In genomic region chr3:96306506-96306905, GRCm38 (mm10) we compare ENCODE assay signal across 20 mouse cellular contexts. TPM values are rescaled to one million over a fixed set of nuclear protein-coding genes. Genes with fewer than 3 reads are reported as not detected.
DNase-seq lines count a peak whose midpoint lies in the region; ATAC-seq and TF ChIP-seq lines count a peak whose summit lies in the region.
"Had no signal": no experiment of that assay in that cellular context is flagged by ENCODE, and none has a peak within 500 bp of the region (broad histone marks: within the 10 kb centered on the region; RNA-seq: fewer than 3 reads in every experiment).

No protein-coding gene starts in this region.

- intact Hi-C loops in gastrocnemius, adult 2 months (cut with DNase I): no loop called here

- H3K4me3 ChIP-seq in megakaryocyte, embryonic 14.5 days (replicated peaks): peak overlapping the region; percentile 65
- no peak overlapping the region for H3K4me3 ChIP-seq in gastrocnemius, adult 2 months
- H3K4me3 ChIP-seq: embryonic facial prominence, embryonic 13.5 days; forebrain, embryonic 12.5 days; hindbrain, embryonic 12.5 days had no signal

- TF ChIP-seq CTCF in gastrocnemius, adult 2 months (IDR thresholded peaks at IDR 0.05): no peak

- no peak overlapping the region for H3K27ac ChIP-seq in gastrocnemius, adult 2 months
- H3K27ac ChIP-seq: embryonic facial prominence, embryonic 13.5 days; forebrain, embryonic 12.5 days; hindbrain, embryonic 12.5 days had no signal

- ATAC-seq in megakaryocyte, adult 5-6 weeks (ENCODE audit: poor library complexity, severe bottlenecking): no peak
- ATAC-seq: forebrain, embryonic 16.5 days; hindbrain, embryonic 16.5 days; Patski had no signal

- 0 out of 2 replicates have a peak, but pooled peaks cover 7% of the 10 kb centered on the region for H3K9me3 ChIP-seq in megakaryocyte, embryonic 14.5 days
- H3K9me3 ChIP-seq: embryonic facial prominence, embryonic 13.5 days; forebrain, embryonic 12.5 days; hindbrain, embryonic 12.5 days had no signal

- peaks cover 14% of the 10 kb centered on the region for H3K4me1 ChIP-seq in megakaryocyte, embryonic 14.5 days
- H3K4me1 ChIP-seq: embryonic facial prominence, embryonic 13.5 days; forebrain, embryonic 12.5 days; hindbrain, embryonic 12.5 days had no signal

- peaks cover 45% of the 10 kb centered on the region for H3K27me3 ChIP-seq in megakaryocyte, embryonic 14.5 days (replicated peaks)
- H3K27me3 ChIP-seq: Patski had no signal

- peak; percentile 25 for DNase-seq in T-cell, adult 2 months (ENCODE audit: low spot score)
- DNase-seq in thymus, postnatal 14 days: peak; percentile 38
- DNase-seq in gastrocnemius, adult 2 months: no peak
- no peak for DNase-seq in cerebellum, adult 11-12 months
- no peak for DNase-seq in urinary bladder, adult 2 months (ENCODE audit: low spot score)
- DNase-seq: adrenal gland, adult 8-10 months; adrenal gland, postnatal 36 days; cerebellum, adult 9-11 months; cerebellum, postnatal 36 days; gastrocnemius, postnatal 14 days; heart, postnatal 10 days; heart, postnatal 4 days had no signal

- no peaks in the 10 kb centered on the region for H3K36me3 ChIP-seq in megakaryocyte, embryonic 14.5 days (replicated peaks; ENCODE audit: low read length)
- H3K36me3 ChIP-seq: embryonic facial prominence, embryonic 13.5 days; forebrain, embryonic 12.5 days; hindbrain, embryonic 12.5 days had no signal

RNA-seq across cellular contexts. Expression of gene Fcgr1, which starts 12.7 kb away (rescaled TPM):
- polyA plus RNA-seq in megakaryocyte, embryonic 14.5 days (2012; ENCODE audit: insufficient read depth, low replicate concordance): 0.86 and 1.7 TPM in 2 replicates
- 15.7 and 25.4 TPM in 2 replicates for total RNA-seq in megakaryocyte, adult 5-6 weeks (2015)
- total RNA-seq in megakaryocyte, adult 5-6 weeks (2017): 24.5 and 27.9 TPM in 2 replicates
- under 1 TPM in 1 of 2 experiments, not detected in 1; 0.20 TPM for total RNA-seq in gastrocnemius, adult 2 months (2021)
- polyA plus RNA-seq in urinary bladder, adult 2 months (2012; rRNA removed): 4.9 and 5.6 TPM in 2 replicates

RNA-seq across cellular contexts. Expression of gene Hist2h2bb, which starts 37.0 kb away (rescaled TPM):
- 1.0 TPM in 1 of 2 replicates, not detected in the other for polyA plus RNA-seq in megakaryocyte, embryonic 14.5 days (2012; ENCODE audit: insufficient read depth, low replicate concordance)
- 1,241 and 1,605 TPM in 2 replicates for total RNA-seq in megakaryocyte, adult 5-6 weeks (2015)
- total RNA-seq in megakaryocyte, adult 5-6 weeks (2017): 11,779 and 12,958 TPM in 2 replicates
- 10 to 100 TPM; 18.6 to 24.8 TPM for total RNA-seq in gastrocnemius, adult 2 months (2021)
- polyA plus RNA-seq in urinary bladder, adult 2 months (2012; rRNA removed): 0.69 TPM in 1 of 2 replicates, not detected in the other

RNA-seq across cellular contexts. Expression of gene Hist2h3b, which starts 38.1 kb away (rescaled TPM):
- 84.7 and 122 TPM in 2 replicates for polyA plus RNA-seq in megakaryocyte, embryonic 14.5 days (2012; ENCODE audit: insufficient read depth, low replicate concordance)
- 1,096 and 1,674 TPM in 2 replicates for total RNA-seq in megakaryocyte, adult 5-6 weeks (2015)
- 491 and 548 TPM in 2 replicates for total RNA-seq in megakaryocyte, adult 5-6 weeks (2017)
- 10 to 100 TPM in 1 of 2 experiments, 1 to 10 TPM in 1; 7.7 to 11.5 TPM for total RNA-seq in gastrocnemius, adult 2 months (2021)
- 1.9 and 3.2 TPM in 2 replicates for polyA plus RNA-seq in urinary bladder, adult 2 months (2012; rRNA removed)

RNA-seq across cellular contexts. Expression of gene Hist2h4, which starts 43.4 kb away (rescaled TPM):
- polyA plus RNA-seq in megakaryocyte, embryonic 14.5 days (2012; ENCODE audit: insufficient read depth, low replicate concordance): 5.6 and 6.1 TPM in 2 replicates
- total RNA-seq in megakaryocyte, adult 5-6 weeks (2015): 187 and 212 TPM in 2 replicates
- total RNA-seq in megakaryocyte, adult 5-6 weeks (2017): 175 TPM in 2 replicates
- total RNA-seq in gastrocnemius, adult 2 months (2021): 1 to 10 TPM; 5.7 to 6.6 TPM
- 1.4 and 1.6 TPM in 2 replicates for polyA plus RNA-seq in urinary bladder, adult 2 months (2012; rRNA removed)

Comparison
In these comparisons a context has a peak if more than half of its experiments do, and no peak if none do; other contexts are left out.
1. DNase-seq: peak in T-cell, adult 2 months (single experiment) and thymus, postnatal 14 days (single experiment); none in gastrocnemius, adult 2 months (single experiment), cerebellum, adult 11-12 months (single experiment) and urinary bladder, adult 2 months (single experiment).
2. RNA of gene Fcgr1, which starts 12.7 kb away (total RNA-seq): 15.7 to 27.9 TPM in megakaryocyte, adult 5-6 weeks; 0.20 TPM in gastrocnemius, adult 2 months; every median in the first group is over 10 times any median in the second.
3. RNA of gene Hist2h2bb, which starts 37.0 kb away (total RNA-seq): 1,241 to 12,958 TPM in megakaryocyte, adult 5-6 weeks; 18.6 to 24.8 TPM in gastrocnemius, adult 2 months; every median in the first group is over 10 times any median in the second.
4. RNA of gene Hist2h3b, which starts 38.1 kb away (total RNA-seq): 491 to 1,674 TPM in megakaryocyte, adult 5-6 weeks; 7.7 to 11.5 TPM in gastrocnemius, adult 2 months; every median in the first group is over 10 times any median in the second.